Mouse (Mus musculus) embryonic facial prominence, embryonic 10.5 days (tissue): Measurements from ENCODE around the gene Prss30. TPM values are rescaled to one million over a fixed set of nuclear protein-coding genes. Genes with fewer than 3 reads are reported as not detected.

Source experiments
- DNase-seq: peaks from one replicate; pipeline ENCODE4 v3.0.0-alpha.2; 2017; ENCODE audit warnings: low spot score
- H3K27ac ChIP-seq: fragments of 300-500 bp; sonication (generic); replicated peaks from 2 replicates; pipeline ENCODE4 v1.5.1; 2016; ENCODE audit warnings: mild to moderate bottlenecking
- H3K27me3 ChIP-seq: fragments of 300-500 bp; sonication (generic); replicated peaks from 2 replicates; pipeline ENCODE4 v1.6.1; 2016; ENCODE audit warnings: low read depth, mild to moderate bottlenecking; ENCODE audit not compliant: poor library complexity, severe bottlenecking
- H3K36me3 ChIP-seq: fragments of 300-500 bp; sonication (generic); replicated peaks from 2 replicates; pipeline ENCODE4 v1.6.1; 2016; ENCODE audit warnings: mild to moderate bottlenecking, moderate library complexity
- H3K4me1 ChIP-seq: fragments of 300-500 bp; sonication (generic); 2 replicates; pipeline ENCODE4 v1.6.1; 2016
- H3K4me3 ChIP-seq: fragments of 300-500 bp; sonication (generic); 2 replicates; pipeline ENCODE4 v1.5.1; 2016; ENCODE audit warnings: mild to moderate bottlenecking, moderate library complexity
- H3K9me3 ChIP-seq: fragments of 300-500 bp; sonication (generic); 2 replicates; pipeline ENCODE4 v1.6.1; 2016; ENCODE audit warnings: mild to moderate bottlenecking
- WGBS: fragments of 180-500 bp; shearing (Covaris S2); methylation state at CpG from one replicate; pipeline ENCODE4 v1.1.7; 2016; 5-methylcytosine and 5-hydroxymethylcytosine counted together
- microRNA-seq: library from miRNA; unstranded; fragments of <30 nt; microRNA quantifications from one replicate; pipeline ENCODE4, GENCODE M21; 2017
- polyA plus RNA-seq: library from polyadenylated mRNA; unstranded; fragments of >200 nt; fragmentation: Nextera tagmentation; extraction: Ambion mirVana; gene quantifications from 2 replicates; pipeline ENCODE4 v1.2.1, GENCODE M21; 2016

Gene Prss30
- polyA plus RNA-seq, 1 experiment from 2014 or later = not detected

DNA sequence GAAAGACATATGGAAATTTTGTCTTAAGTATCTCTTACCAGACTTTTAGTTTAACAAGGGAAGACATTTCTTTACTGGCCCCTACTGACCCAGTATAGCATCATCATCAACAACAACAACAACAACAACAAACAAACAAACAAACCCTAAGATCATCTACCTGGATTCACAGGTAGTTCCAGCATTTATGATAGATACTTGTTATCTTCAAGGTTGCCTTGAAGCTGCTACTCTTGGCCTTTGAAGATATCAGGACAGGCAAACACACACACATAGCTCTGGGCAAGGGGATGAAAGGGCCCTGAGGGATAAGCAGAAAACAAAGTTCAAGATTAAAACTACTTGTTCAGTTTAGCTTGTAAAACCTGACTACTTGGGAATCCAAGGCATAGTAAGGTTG lies 39.0 kb downstream of the Prss30 start, which contains the start of gene Sbp:
Sbp (plus strand) TSS at position 301 of the 400 bp plus-strand sequence.
- no peak within 1 kb of the TSS for H3K27ac ChIP-seq
- H3K36me3 ChIP-seq = no peaks in the 10 kb centered on the region
- H3K27me3 ChIP-seq = no peaks in the 10 kb centered on the region
- no peak within 1 kb of the TSS for H3K4me3 ChIP-seq
- H3K9me3 ChIP-seq = no peaks in the 10 kb centered on the region
- DNase-seq = no peak
- no peaks in the 10 kb centered on the region for H3K4me1 ChIP-seq

GRCm38 (mm10) chr17:23931157-23931556 lies 49.2 kb downstream of the Prss30 start:
- H3K27ac ChIP-seq = no peak overlapping the region
- no peaks in the 10 kb centered on the region for H3K36me3 ChIP-seq
- no peaks in the 10 kb centered on the region for H3K9me3 ChIP-seq
- H3K4me1 ChIP-seq = no peaks in the 10 kb centered on the region
- H3K27me3 ChIP-seq = no peaks in the 10 kb centered on the region
- no peak overlapping the region for H3K4me3 ChIP-seq
- no peak for DNase-seq
- WGBS = 87% methylated on average over 5 of the region's 5 CpGs

GRCm38 (mm10) chr17:23925090-23925493 lies 55.3 kb downstream of the Prss30 start:
- peak overlapping the region; percentile 93 for H3K27ac ChIP-seq
- peak overlapping the region; percentile 70 for H3K4me3 ChIP-seq
- peaks cover 15% of the 10 kb centered on the region for H3K4me1 ChIP-seq
- 0 out of 2 replicates have a peak, but pooled peaks cover 3% of the 10 kb centered on the region for H3K27me3 ChIP-seq
- WGBS = under 1% methylated on average over 14 of the region's 14 CpGs
- no peaks in the 10 kb centered on the region for H3K36me3 ChIP-seq
- DNase-seq = peak; percentile 78
- H3K9me3 ChIP-seq = no peaks in the 10 kb centered on the region

- peak; percentile 94 for DNase-seq
- Histone ChIP-seq H3K4me3 (peak overlapping the region; percentile 70), H3K27ac (peak overlapping the region; percentile 93), H3K36me3 (no peaks in the 10 kb centered on the region), H3K9me3 (no peaks in the 10 kb centered on the region), H3K27me3 (0 out of 2 replicates have a peak, but pooled peaks cover 3% of the 10 kb centered on the region), H3K4me1 (peaks cover 15% of the 10 kb centered on the region)
- WGBS = under 1% methylated on average over 29 of the region's 29 CpGs
Observed at GRCm38 (mm10) chr17:23924531-23925007, 55.8 kb downstream of the Prss30 start.

Small RNA genes within 50 kb of the gene (microRNA-seq; reads per million reads assigned to microRNA genes)
- gene Gm27700 = not detected

Other genes with a start within 250 kb of the Prss30 start
- gene Paqr4, start 239.7 kb downstream of the Prss30 start, polyA plus RNA-seq = 12.6 and 14.1 TPM in 2 replicates
- gene Kremen2, start 234.7 kb downstream of the Prss30 start, polyA plus RNA-seq = 8.3 and 9.6 TPM in 2 replicates
- gene Flywch1, start 209.0 kb downstream of the Prss30 start, polyA plus RNA-seq = 168 and 178 TPM in 2 replicates
- 35.4 and 41.3 TPM in 2 replicates for gene Flywch2, start 194.5 kb downstream of the Prss30 start, polyA plus RNA-seq
- gene Srrm2, start 190.0 kb downstream of the Prss30 start, polyA plus RNA-seq = 511 and 516 TPM in 2 replicates
- gene Elob, start 151.4 kb downstream of the Prss30 start, polyA plus RNA-seq = 1,075 and 1,103 TPM in 2 replicates
- 0.21 TPM in 1 of 2 replicates, not detected in the other for gene Prss33, start 144.5 kb downstream of the Prss30 start, polyA plus RNA-seq
- 0.45 TPM in 1 of 2 replicates, not detected in the other for gene Prss32, start 136.7 kb downstream of the Prss30 start, polyA plus RNA-seq
- 3.2 and 3.6 TPM in 2 replicates for gene Prss41, start 136.4 kb downstream of the Prss30 start, polyA plus RNA-seq
- not detected in 2 replicates for gene Prss21, start 112.5 kb downstream of the Prss30 start, polyA plus RNA-seq
- not detected in 2 replicates for gene Dcpp1, start 99.7 kb downstream of the Prss30 start, polyA plus RNA-seq
- not detected in 2 replicates for gene Dcpp2, start 99.7 kb downstream of the Prss30 start, polyA plus RNA-seq
- gene Dcpp3, start 63.1 kb downstream of the Prss30 start, polyA plus RNA-seq = not detected in 2 replicates
- gene Sbp, start 38.9 kb downstream of the Prss30 start, polyA plus RNA-seq = not detected in 2 replicates
- not detected in 2 replicates for gene Sbpl, start 25.3 kb downstream of the Prss30 start, polyA plus RNA-seq
- 3.0 and 3.6 TPM in 2 replicates for gene Prss22, start 17.5 kb upstream of the Prss30 start, polyA plus RNA-seq
- 0.11 and 0.24 TPM in 2 replicates for gene Prss27, start 57.6 kb upstream of the Prss30 start, polyA plus RNA-seq
- 97.6 and 99.9 TPM in 2 replicates for gene Kctd5, start 92.9 kb upstream of the Prss30 start, polyA plus RNA-seq
- gene Pdpk1, start 170.4 kb upstream of the Prss30 start, polyA plus RNA-seq = 30.4 and 30.9 TPM in 2 replicates
- gene Amdhd2, start 183.2 kb upstream of the Prss30 start, polyA plus RNA-seq = 44.6 and 50.0 TPM in 2 replicates
- 422 and 435 TPM in 2 replicates for gene Atp6v0c, start 189.1 kb upstream of the Prss30 start, polyA plus RNA-seq
- 6.0 and 6.1 TPM in 2 replicates for gene Tbc1d24, start 225.0 kb upstream of the Prss30 start, polyA plus RNA-seq
- 5.0 and 7.3 TPM in 2 replicates for gene Ntn3, start 229.0 kb upstream of the Prss30 start, polyA plus RNA-seq
- gene Tedc2, start 240.3 kb upstream of the Prss30 start, polyA plus RNA-seq = 23.0 and 24.8 TPM in 2 replicates